Mouse (Mus musculus) midbrain, embryonic 14.5 days (tissue): ENCODE data around the gene Anks1. TPM values are rescaled to one million over a fixed set of nuclear protein-coding genes. Genes with fewer than 3 reads are reported as not detected.
A peak's percentile ranks its signal among the peaks of the same experiment; 100 is the strongest.

Experiments
- ATAC-seq: fragments of 200-750 bp; cut with Nextera tagmentation; 2 replicates; pipeline ENCODE4 v1.8.0; 2017; ENCODE audit warnings: moderate number of reproducible peaks, moderate library complexity; ENCODE audit not compliant: low FRiP score, low TSS enrichment
- DNase-seq: peaks from one replicate; pipeline ENCODE4 v3.0.0-alpha.2; 2015
- H3K27ac ChIP-seq: fragments of 300-500 bp; sonication (generic); replicated peaks from 2 replicates; pipeline ENCODE4 v1.5.1; 2014; ENCODE audit warnings: mild to moderate bottlenecking, low read depth, low read length, moderate library complexity
- H3K27me3 ChIP-seq: fragments of 300-500 bp; sonication (generic); 2 replicates; pipeline ENCODE4 v1.6.1; 2014; ENCODE audit warnings: low read length, control low read depth, mixed read lengths; ENCODE audit not compliant: control insufficient read depth, insufficient read depth
- H3K36me3 ChIP-seq: fragments of 300-500 bp; sonication (generic); 2 replicates; pipeline ENCODE4 v1.6.1; 2014; ENCODE audit warnings: low read length, control low read depth; ENCODE audit not compliant: control insufficient read depth, insufficient read depth
- H3K4me1 ChIP-seq: fragments of 300-500 bp; sonication (generic); 2 replicates; pipeline ENCODE4 v1.6.1; 2014; ENCODE audit warnings: mild to moderate bottlenecking, antibody characterized with exemption, low read length, control low read depth; ENCODE audit not compliant: control insufficient read depth, insufficient read depth
- H3K4me2 ChIP-seq: fragments of 300-500 bp; sonication (generic); 2 replicates; pipeline ENCODE4 v1.6.1; 2014; ENCODE audit warnings: mild to moderate bottlenecking, low read length, moderate library complexity
- H3K4me3 ChIP-seq: fragments of 300-500 bp; sonication (generic); replicated peaks from 2 replicates; pipeline ENCODE4 v1.5.1; 2014; ENCODE audit warnings: low read depth, low read length
- H3K9ac ChIP-seq: fragments of 300-500 bp; sonication (generic); replicated peaks from 2 replicates; pipeline ENCODE4 v1.6.1; 2014; ENCODE audit warnings: mild to moderate bottlenecking, low read length, moderate library complexity
- H3K9me3 ChIP-seq: fragments of 300-500 bp; sonication (generic); 2 replicates; pipeline ENCODE4 v1.6.1; 2016; ENCODE audit warnings: low read length, control low read depth, mixed read lengths; ENCODE audit not compliant: control insufficient read depth
- WGBS: fragments of 180-500 bp; shearing (Covaris S2); extraction: QIAGEN DNeasy Blood & Tissue Kit; methylation state at CpG from one replicate; pipeline ENCODE4 v1.1.7; 2014; 5-methylcytosine and 5-hydroxymethylcytosine counted together
- polyA plus RNA-seq: library from polyadenylated mRNA; unstranded; fragments of >200 nt; fragmentation: Nextera tagmentation; extraction: Ambion mirVana; gene quantifications from 2 replicates; pipeline ENCODE4 v1.2.1, GENCODE M21; 2014

Anks1 gene
- polyA plus RNA-seq, 1 experiment from 2014 or later = 69.2 TPM

- no peak; the same call in 1 of the 2 replicates for ATAC-seq
- Histone ChIP-seq H3K27me3 (0 out of 2 replicates have a peak, but pooled peaks cover 2% of the 10 kb centered on the region), H3K9ac (no peak overlapping the region), H3K4me1 (0 out of 2 replicates have a peak, but pooled peaks cover 4% of the 10 kb centered on the region), H3K36me3 (no peaks in the 10 kb centered on the region), H3K4me3 (peak overlapping the region; percentile 55), H3K9me3 (no peaks in the 10 kb centered on the region), H3K27ac (no peak overlapping the region), H3K4me2 (peak overlapping the region; percentile 99)
- 7% methylated on average over 9 of the region's 9 CpGs for WGBS
- no peak for DNase-seq
Observed at GRCm38 (mm10) chr17:28080817-28081165, 171.7 kb downstream of the Anks1 start.

- H3K4me3 ChIP-seq = no peak overlapping the region
- 45% methylated on average over 9 of the region's 9 CpGs for WGBS
- no peak overlapping the region for H3K9ac ChIP-seq
- H3K9me3 ChIP-seq = no peaks in the 10 kb centered on the region
- no peaks in the 10 kb centered on the region for H3K36me3 ChIP-seq
- ATAC-seq = no peak
- H3K27me3 ChIP-seq = 0 out of 2 replicates have a peak, but pooled peaks cover 2% of the 10 kb centered on the region
- H3K27ac ChIP-seq = no peak overlapping the region
- DNase-seq = peak; percentile 55
- H3K4me2 ChIP-seq = no peak overlapping the region
- H3K4me1 ChIP-seq = 0 out of 2 replicates have a peak, but pooled peaks cover 8% of the 10 kb centered on the region
Observed at GRCm38 (mm10) chr17:28081385-28081784, 172.3 kb downstream of the Anks1 start.

GRCm38 (mm10) chr17:28081856-28082255 is 172.8 kb downstream of the Anks1 start:
- no peak overlapping the region for H3K4me2 ChIP-seq
- 0 out of 2 replicates have a peak, but pooled peaks cover 2% of the 10 kb centered on the region for H3K27me3 ChIP-seq
- DNase-seq (no peak), ATAC-seq (no peak)
- H3K27ac ChIP-seq = no peak overlapping the region
- no peaks in the 10 kb centered on the region for H3K9me3 ChIP-seq
- no peaks in the 10 kb centered on the region for H3K36me3 ChIP-seq
- WGBS = 88% methylated on average over 7 of the region's 7 CpGs
- no peak overlapping the region for H3K4me3 ChIP-seq
- no peak overlapping the region for H3K9ac ChIP-seq
- H3K4me1 ChIP-seq = 0 out of 2 replicates have a peak, but pooled peaks cover 8% of the 10 kb centered on the region

GRCm38 (mm10) chr17:28082863-28083262 is 173.8 kb downstream of the Anks1 start:
- H3K4me3 ChIP-seq = no peak overlapping the region
- H3K36me3 ChIP-seq = no peaks in the 10 kb centered on the region
- DNase-seq (no peak), ATAC-seq (no peak)
- H3K9me3 ChIP-seq = no peaks in the 10 kb centered on the region
- 73% methylated on average over 13 of the region's 13 CpGs for WGBS
- 0 out of 2 replicates have a peak, but pooled peaks cover 2% of the 10 kb centered on the region for H3K27me3 ChIP-seq
- H3K9ac ChIP-seq = no peak overlapping the region
- H3K4me2 ChIP-seq = no peak overlapping the region
- no peak overlapping the region for H3K27ac ChIP-seq
- H3K4me1 ChIP-seq = 0 out of 2 replicates have a peak, but pooled peaks cover 8% of the 10 kb centered on the region

GRCm38 (mm10) chr17:28084395-28084905 is 175.3 kb downstream of the Anks1 start:
- H3K27me3 ChIP-seq = 0 out of 2 replicates have a peak, but pooled peaks cover 2% of the 10 kb centered on the region
- H3K9ac ChIP-seq = no peak overlapping the region
- WGBS = 12% methylated on average over 22 of the region's 22 CpGs
- no peak overlapping the region for H3K4me3 ChIP-seq
- no peak overlapping the region for H3K27ac ChIP-seq
- no peak for ATAC-seq
- 0 out of 2 replicates have a peak overlapping the region, but pooled peaks have one; percentile 4 for H3K4me2 ChIP-seq
- H3K4me1 ChIP-seq = 0 out of 2 replicates have a peak, but pooled peaks cover 8% of the 10 kb centered on the region
- DNase-seq = peak; percentile 65
- H3K9me3 ChIP-seq = no peaks in the 10 kb centered on the region
- no peaks in the 10 kb centered on the region for H3K36me3 ChIP-seq

- Histone ChIP-seq H3K9ac (no peak overlapping the region), H3K27ac (no peak overlapping the region), H3K4me2 (peak overlapping the region; percentile 39), H3K27me3 (0 out of 2 replicates have a peak, but pooled peaks cover 2% of the 10 kb centered on the region), H3K9me3 (no peaks in the 10 kb centered on the region), H3K4me1 (0 out of 2 replicates have a peak, but pooled peaks cover 8% of the 10 kb centered on the region), H3K36me3 (no peaks in the 10 kb centered on the region), H3K4me3 (no peak overlapping the region)
- peak; percentile 95 for DNase-seq
- 1% methylated on average over 16 of the region's 16 CpGs for WGBS
- ATAC-seq = peak; percentile 41; the same call in 1 of the 2 replicates
Observed at GRCm38 (mm10) chr17:28084964-28085363, 175.9 kb downstream of the Anks1 start.

- DNase-seq (no peak), ATAC-seq (no peak)
- H3K9me3 ChIP-seq = 0 out of 2 replicates have a peak, but pooled peaks cover 3% of the 10 kb centered on the region
- H3K9ac ChIP-seq = no peak overlapping the region
- H3K27ac ChIP-seq = no peak overlapping the region
- H3K4me1 ChIP-seq = 0 out of 2 replicates have a peak, but pooled peaks cover 5% of the 10 kb centered on the region
- no peak overlapping the region for H3K4me2 ChIP-seq
- 0 out of 2 replicates have a peak, but pooled peaks cover 2% of the 10 kb centered on the region for H3K27me3 ChIP-seq
- no peak overlapping the region for H3K4me3 ChIP-seq
- H3K36me3 ChIP-seq = no peaks in the 10 kb centered on the region
- 14% methylated on average over 5 of the region's 5 CpGs for WGBS
Observed at GRCm38 (mm10) chr17:28087430-28087829, 178.3 kb downstream of the Anks1 start.

GRCm38 (mm10) chr17:28088718-28089117 is 179.6 kb downstream of the Anks1 start:
- 94% methylated on average over 6 of the region's 6 CpGs for WGBS
- Histone ChIP-seq H3K4me3 (no peak overlapping the region), H3K27me3 (no peaks in the 10 kb centered on the region), H3K27ac (no peak overlapping the region), H3K9ac (no peak overlapping the region), H3K36me3 (no peaks in the 10 kb centered on the region), H3K9me3 (0 out of 2 replicates have a peak, but pooled peaks cover 4% of the 10 kb centered on the region), H3K4me1 (0 out of 2 replicates have a peak, but pooled peaks cover 5% of the 10 kb centered on the region), H3K4me2 (no peak overlapping the region)
- no peak for DNase-seq
- ATAC-seq = no peak

GRCm38 (mm10) chr17:28092297-28092696 is 183.2 kb downstream of the Anks1 start:
- Histone ChIP-seq H3K36me3 (no peaks in the 10 kb centered on the region), H3K4me2 (no peak overlapping the region), H3K4me3 (no peak overlapping the region), H3K9ac (no peak overlapping the region), H3K9me3 (0 out of 2 replicates have a peak, but pooled peaks cover 4% of the 10 kb centered on the region), H3K27ac (no peak overlapping the region), H3K27me3 (no peaks in the 10 kb centered on the region), H3K4me1 (no peaks in the 10 kb centered on the region)
- ATAC-seq (no peak), DNase-seq (no peak)
- 93% methylated on average over 2 of the region's 2 CpGs for WGBS
